Mouse (Mus musculus): ENCODE data around the gene Syt14.

DNA sequence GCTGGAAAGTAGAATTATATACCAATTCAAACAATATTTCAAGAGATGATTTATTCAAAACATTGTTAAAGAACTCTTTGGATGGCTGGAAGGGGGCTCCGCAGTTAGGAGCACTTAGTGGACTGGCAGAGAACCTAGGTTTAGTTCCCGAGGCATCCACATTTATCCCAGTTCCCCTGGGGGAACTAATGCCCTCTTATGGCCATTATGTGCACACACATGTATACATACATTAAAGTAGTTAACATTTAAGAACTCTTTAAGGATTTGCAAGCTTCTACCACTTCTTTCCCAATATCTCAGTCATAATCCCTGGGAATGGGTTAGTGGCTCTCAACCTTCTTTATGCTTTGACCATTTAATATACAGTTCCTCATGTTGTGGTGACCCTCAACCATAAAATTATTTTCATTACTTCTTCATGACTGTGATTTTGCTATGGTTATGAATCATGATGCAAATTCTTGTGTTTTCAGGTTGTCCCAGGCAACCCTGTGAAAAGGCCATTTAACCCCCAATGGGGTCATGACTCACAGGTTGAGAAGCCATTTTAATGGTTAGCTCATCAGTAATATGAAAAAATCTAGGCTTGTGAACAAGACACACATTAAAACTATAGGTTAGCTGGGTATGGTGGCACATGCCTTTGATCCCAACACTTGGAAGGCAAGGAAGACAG, 152.8 kb downstream of the Syt14 start:
- TF ChIP-seq CTCF (conservative IDR thresholded peaks at IDR 0.05; ENCODE audit: low read length): peak; percentile 12; the same call in 1 of the 2 replicates
- TF ChIP-seq POU5F1 (IDR thresholded peaks at IDR 0.05; ENCODE audit: borderline replicate concordance, low read length): no peak

Data from E14TG2a.4 (cell line).